Comparison of ENCODE assay signal across 8 mouse cellular contexts in the genomic region with DNA sequence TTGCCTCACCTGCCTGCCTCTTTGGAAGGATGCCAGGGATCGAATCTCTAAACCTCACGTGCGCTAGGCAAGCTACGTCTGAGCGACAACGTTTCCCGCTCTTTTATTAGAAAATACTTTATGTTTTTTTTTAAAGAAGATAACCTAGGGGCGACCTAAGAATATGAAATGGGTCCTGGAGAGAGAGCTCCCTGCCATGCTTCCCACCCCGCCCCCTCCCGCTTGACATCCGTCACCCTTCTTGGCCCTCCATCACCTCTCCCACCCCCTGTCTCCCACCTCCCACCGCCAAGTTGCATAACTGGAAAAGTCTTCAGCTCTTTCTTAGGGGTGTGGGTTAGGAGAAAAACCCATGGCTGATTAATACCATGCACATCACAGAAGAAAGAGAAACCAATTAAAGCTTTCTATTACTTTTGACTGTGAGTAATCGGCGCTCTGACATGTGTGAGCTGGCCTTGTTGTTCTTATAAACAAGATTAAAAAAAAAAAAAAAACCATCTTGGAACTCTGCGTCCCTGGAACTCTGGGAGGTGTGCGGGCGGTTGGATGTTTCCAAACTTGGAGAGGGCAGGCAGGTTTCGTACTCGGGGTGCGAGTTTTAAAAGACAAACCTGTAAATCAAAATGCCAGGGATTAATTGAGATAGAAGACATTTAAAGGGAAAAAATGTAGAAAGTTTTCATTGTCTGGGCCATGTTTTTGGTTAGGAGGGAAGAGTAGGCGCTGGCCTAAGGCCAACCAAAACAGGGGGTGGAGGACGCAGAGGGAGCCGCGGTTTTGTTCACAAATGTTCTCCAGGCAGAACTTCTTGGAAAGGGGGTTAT.
DNase-seq lines count a peak whose midpoint lies in the region; ATAC-seq and TF ChIP-seq lines count a peak whose summit lies in the region.

No protein-coding gene starts in this region.

- peaks cover 28% of the 10 kb centered on the region for H3K4me1 ChIP-seq in limb, embryonic 12.5 days (replicated peaks)
- H3K4me1 ChIP-seq in limb, embryonic 10.5 days: peaks cover 24% of the 10 kb centered on the region
- H3K4me1 ChIP-seq in brown adipose tissue, adult 24 weeks (ENCODE audit: control insufficient read depth, insufficient read depth, insufficient read length, low read length): no peaks in the 10 kb centered on the region
- no peaks in the 10 kb centered on the region for H3K4me1 ChIP-seq in kidney, adult 2 months (ENCODE audit: control insufficient read depth, insufficient read depth, low read length)
- H3K4me1 ChIP-seq in small intestine, adult 2 months (ENCODE audit: control insufficient read depth, insufficient read depth, insufficient read length, low read length): no peaks in the 10 kb centered on the region
- no peaks in the 10 kb centered on the region for H3K4me1 ChIP-seq in midbrain, embryonic 14.5 days (ENCODE audit: control insufficient read depth, insufficient read depth, low read length)

- no peak overlapping the region for H3K9ac ChIP-seq in limb, embryonic 12.5 days (replicated peaks)
- no peak overlapping the region for H3K9ac ChIP-seq in midbrain, embryonic 14.5 days (replicated peaks; ENCODE audit: low read length)

- TF ChIP-seq POLR2A in kidney, adult 2 months (IDR thresholded peaks at IDR 0.05; ENCODE audit: low read depth, low read length): no peak
- no peak for TF ChIP-seq POLR2A in small intestine, adult 2 months (IDR thresholded peaks at IDR 0.05; ENCODE audit: low read depth, low read length)

- TF ChIP-seq CTCF in kidney, adult 2 months (conservative IDR thresholded peaks at IDR 0.05; ENCODE audit: insufficient read depth, insufficient read length, low read depth, low read length): no peak
- TF ChIP-seq CTCF in small intestine, adult 2 months (IDR thresholded peaks at IDR 0.05; ENCODE audit: extremely low read depth, insufficient read length, insufficient replicate concordance, low read depth, low read length): no peak

- WGBS in limb, embryonic 12.5 days: 72% methylated on average over 24 of the region's 24 CpGs
- 89% methylated on average over 24 of the region's 24 CpGs for WGBS in limb, embryonic 10.5 days
- WGBS in kidney, adult 2 months: 58% methylated on average over 24 of the region's 24 CpGs
- WGBS in small intestine, adult 2 months: 74% methylated on average over 24 of the region's 24 CpGs
- 87% methylated on average over 24 of the region's 24 CpGs for WGBS in midbrain, embryonic 14.5 days

- H3K27me3 ChIP-seq in limb, embryonic 12.5 days: no peaks in the 10 kb centered on the region
- no peaks in the 10 kb centered on the region for H3K27me3 ChIP-seq in limb, embryonic 10.5 days (ENCODE audit: low read depth, poor library complexity, severe bottlenecking)
- no peaks in the 10 kb centered on the region for H3K27me3 ChIP-seq in kidney, adult 2 months (replicated peaks; ENCODE audit: control insufficient read depth, insufficient read depth, low read length)
- no peaks in the 10 kb centered on the region for H3K27me3 ChIP-seq in small intestine, adult 2 months (ENCODE audit: control insufficient read depth, insufficient read depth, low read length)
- H3K27me3 ChIP-seq in midbrain, embryonic 14.5 days (ENCODE audit: control insufficient read depth, insufficient read depth, low read length): no peaks in the 10 kb centered on the region

- H3K4me2 ChIP-seq in limb, embryonic 12.5 days: no peak overlapping the region
- H3K4me2 ChIP-seq in midbrain, embryonic 14.5 days (ENCODE audit: low read length): no peak overlapping the region

- peaks cover 11% of the 10 kb centered on the region for H3K9me3 ChIP-seq in limb, embryonic 12.5 days
- H3K9me3 ChIP-seq in limb, embryonic 10.5 days (replicated peaks): no peaks in the 10 kb centered on the region; the same call in 1 of the 2 replicates
- H3K9me3 ChIP-seq in midbrain, embryonic 14.5 days (ENCODE audit: control insufficient read depth, low read length): no peaks in the 10 kb centered on the region

- peak overlapping the region; percentile 31; the same call in 1 of the 2 replicates for H3K27ac ChIP-seq in limb, embryonic 12.5 days
- no peak overlapping the region for H3K27ac ChIP-seq in limb, embryonic 10.5 days
- 0 out of 2 replicates have a peak overlapping the region, but pooled peaks have one; percentile 45 for H3K27ac ChIP-seq in brown adipose tissue, adult 24 weeks (replicated peaks; ENCODE audit: low read depth, low read length)
- H3K27ac ChIP-seq in kidney, adult 2 months (ENCODE audit: insufficient read depth, low read depth, low read length): 0 out of 2 replicates have a peak overlapping the region, but pooled peaks have one; percentile 0
- peak overlapping the region; percentile 8; the same call in 1 of the 2 replicates for H3K27ac ChIP-seq in small intestine, adult 2 months (ENCODE audit: insufficient read depth, low read depth, low read length)
- H3K27ac ChIP-seq in midbrain, embryonic 14.5 days (replicated peaks; ENCODE audit: low read depth, low read length): no peak overlapping the region

- H3K36me3 ChIP-seq in limb, embryonic 12.5 days: peaks cover 3% of the 10 kb centered on the region; the same call in 1 of the 2 replicates
- no peaks in the 10 kb centered on the region for H3K36me3 ChIP-seq in limb, embryonic 10.5 days
- H3K36me3 ChIP-seq in kidney, adult 2 months (ENCODE audit: control insufficient read depth, insufficient read depth, low read length): no peaks in the 10 kb centered on the region
- no peaks in the 10 kb centered on the region for H3K36me3 ChIP-seq in small intestine, adult 2 months (ENCODE audit: control insufficient read depth, insufficient read depth, low read length)
- H3K36me3 ChIP-seq in midbrain, embryonic 14.5 days (ENCODE audit: control insufficient read depth, insufficient read depth, low read length): no peaks in the 10 kb centered on the region

- DNase-seq in limb, embryonic 10.5 days (ENCODE audit: low spot score): no peak
- peak; percentile 77 for DNase-seq in kidney, adult 2 months
- DNase-seq in frontal cortex, postnatal 14 days (ENCODE audit: low spot score in 2 of 2): no peak
- no peak for DNase-seq in embryo, embryonic 9.5 days (ENCODE audit: extremely low spot score)
- no peak for DNase-seq in midbrain, embryonic 14.5 days

- no peak overlapping the region for H3K4me3 ChIP-seq in limb, embryonic 12.5 days (replicated peaks)
- no peak overlapping the region for H3K4me3 ChIP-seq in limb, embryonic 10.5 days
- H3K4me3 ChIP-seq in brown adipose tissue, adult 24 weeks (ENCODE audit: insufficient read depth, low read depth, low read length): no peak overlapping the region
- no peak overlapping the region for H3K4me3 ChIP-seq in kidney, adult 2 months (ENCODE audit: insufficient read depth, low read depth, low read length)
- H3K4me3 ChIP-seq in small intestine, adult 2 months (ENCODE audit: low read depth, low read length): no peak overlapping the region
- no peak overlapping the region for H3K4me3 ChIP-seq in midbrain, embryonic 14.5 days (replicated peaks; ENCODE audit: low read depth, low read length)

- no peak for ATAC-seq in limb, embryonic 12.5 days (ENCODE audit: insufficient number of reproducible peaks, insufficient read depth, low FRiP score, low TSS enrichment, low read depth)
- no peak for ATAC-seq in midbrain, embryonic 14.5 days (ENCODE audit: low FRiP score, low TSS enrichment)

Comparison
In these comparisons a context has a peak if more than half of its experiments do, and no peak if none do; other contexts are left out.
1. H3K27ac ChIP-seq: peak in limb, embryonic 12.5 days (single experiment), brown adipose tissue, adult 24 weeks (single experiment), kidney, adult 2 months (single experiment) and small intestine, adult 2 months (single experiment); none in limb, embryonic 10.5 days (single experiment) and midbrain, embryonic 14.5 days (single experiment).